Mouse (Mus musculus) forelimb bud, embryonic 11.5 days (tissue): Measurements from ENCODE around the gene Grtp1.

Experiments used
- DNase-seq: peaks from one replicate; pipeline ENCODE4 v3.0.0-alpha.2; 2012; ENCODE audit warnings: low read depth, low spot score

Grtp1 gene

DNA sequence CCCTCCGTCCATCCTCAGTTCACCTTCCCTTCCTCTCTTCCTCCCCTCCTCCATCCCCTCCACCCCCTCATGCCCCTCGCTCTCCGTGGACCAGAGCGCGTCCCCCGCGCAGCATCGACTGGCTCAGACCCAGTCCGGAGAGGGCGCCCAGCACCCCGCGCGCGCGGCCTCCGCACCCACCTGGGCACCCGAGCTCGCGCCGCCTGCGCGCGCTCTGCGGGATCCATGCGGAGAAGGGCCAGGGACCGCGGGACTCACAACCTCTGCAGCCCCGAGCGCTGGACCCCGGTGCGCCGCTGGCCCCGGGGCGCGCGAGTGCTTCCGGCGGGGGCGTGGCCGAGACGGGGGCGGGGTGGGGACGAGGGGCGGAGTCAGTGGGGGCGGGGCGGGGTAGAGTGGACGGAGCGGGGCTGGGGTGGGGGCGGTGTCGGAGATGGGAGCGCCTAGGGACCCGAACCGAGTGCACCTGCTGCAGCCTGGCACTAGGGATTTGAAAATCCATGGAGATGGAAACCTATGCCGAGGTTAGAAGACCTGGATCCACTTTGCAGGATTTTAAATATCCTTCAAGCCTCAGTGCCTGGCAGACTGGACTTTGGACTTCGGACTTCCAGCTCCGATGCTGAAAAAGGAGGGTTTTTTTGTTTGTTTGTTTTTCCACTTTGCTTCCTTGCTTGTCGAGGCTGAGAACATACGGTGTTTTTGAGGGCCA is at the start of gene Grtp1:
TSS of gene Grtp1 (minus strand) at position 320 of the 712 bp plus-strand sequence.
- no peak for DNase-seq

DNA sequence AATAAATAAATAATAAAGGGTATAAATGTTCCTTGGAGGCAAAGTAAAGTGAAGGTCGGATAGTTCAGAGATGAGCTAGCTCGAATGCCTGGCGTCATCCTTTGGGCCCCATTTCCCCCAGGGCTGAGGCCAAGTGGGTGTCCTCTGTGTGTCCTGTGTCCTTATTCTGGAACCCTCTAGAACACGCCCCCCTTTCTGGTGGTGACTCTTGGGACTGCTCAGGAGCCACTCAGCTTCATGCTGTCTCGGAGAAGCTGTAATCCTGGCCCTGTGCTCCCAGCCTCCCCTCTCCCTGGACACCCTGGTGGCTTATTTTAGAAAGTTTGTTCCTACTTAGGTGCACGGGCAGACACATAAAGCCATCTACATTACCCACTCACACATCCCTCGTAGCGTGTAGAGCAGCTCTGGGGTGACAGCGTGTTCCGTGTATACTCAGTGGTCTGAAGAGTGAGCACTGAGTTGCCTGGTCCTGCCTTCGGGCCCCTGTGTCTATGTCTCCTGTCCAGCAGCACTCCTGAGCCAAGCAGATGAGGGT is 44.0 kb upstream of the Grtp1 start:
- DNase-seq: no peak

DNA sequence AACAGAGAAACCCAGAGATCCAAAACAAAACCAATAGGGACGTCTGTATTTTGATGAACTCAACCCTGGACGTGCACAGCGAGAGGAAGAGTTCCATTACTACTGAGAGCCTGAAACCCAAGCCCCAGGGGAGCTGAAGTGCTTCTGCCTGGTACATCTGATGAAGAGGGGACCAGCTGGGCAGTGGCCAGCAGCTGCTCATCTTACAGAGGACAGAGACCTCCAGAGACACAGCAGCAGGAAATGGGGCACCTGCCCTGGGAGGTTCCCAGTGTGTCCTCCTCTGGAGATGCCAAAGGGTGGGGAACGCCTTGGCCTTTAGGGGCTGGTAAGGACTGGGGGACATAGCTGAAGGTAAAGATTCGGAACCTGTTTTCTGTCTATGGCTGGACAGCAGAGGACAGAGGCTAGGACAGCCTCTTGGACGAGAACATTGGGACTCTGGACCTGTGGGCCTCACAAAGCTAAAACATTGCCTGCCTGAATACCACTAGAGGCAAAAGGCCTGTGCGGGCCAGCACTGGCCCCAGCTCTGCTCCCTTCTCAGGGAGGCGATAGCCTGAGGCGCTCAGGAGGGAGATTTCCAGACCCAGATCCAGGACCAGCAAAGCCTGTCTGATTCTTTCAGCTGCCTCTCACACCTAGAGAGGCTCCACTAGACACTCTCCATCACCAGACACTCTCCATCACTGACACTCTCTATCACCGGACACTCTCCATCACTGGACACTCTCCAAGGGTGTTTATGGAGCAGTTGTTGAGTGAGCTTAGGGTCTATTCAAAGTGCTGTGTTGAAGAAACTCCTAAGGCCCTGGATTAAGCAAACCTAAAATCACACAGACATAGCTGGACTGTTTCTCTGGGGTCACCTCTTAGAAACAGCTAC is 42.8 kb upstream of the Grtp1 start:
- no peak for DNase-seq

DNA sequence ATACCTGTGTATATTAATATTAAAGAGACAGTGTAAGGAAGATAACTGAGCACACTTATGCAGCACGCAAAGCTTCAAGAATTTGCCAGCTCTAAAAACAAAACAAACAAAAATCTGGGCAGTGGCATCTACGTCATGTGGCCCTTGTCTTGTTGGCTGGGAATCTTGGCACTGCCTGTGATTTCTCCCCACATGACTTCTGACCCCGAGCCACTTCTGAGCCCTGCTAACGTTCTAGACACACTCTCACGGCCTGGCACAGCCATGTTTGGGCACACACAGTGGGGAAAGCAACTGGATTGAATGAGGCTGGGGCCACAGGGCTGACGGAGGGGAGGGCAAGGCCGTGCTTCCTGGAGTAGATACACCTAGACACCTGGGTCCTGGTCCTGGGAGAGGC is 40.3 kb upstream of the Grtp1 start:
- no peak for DNase-seq

DNA sequence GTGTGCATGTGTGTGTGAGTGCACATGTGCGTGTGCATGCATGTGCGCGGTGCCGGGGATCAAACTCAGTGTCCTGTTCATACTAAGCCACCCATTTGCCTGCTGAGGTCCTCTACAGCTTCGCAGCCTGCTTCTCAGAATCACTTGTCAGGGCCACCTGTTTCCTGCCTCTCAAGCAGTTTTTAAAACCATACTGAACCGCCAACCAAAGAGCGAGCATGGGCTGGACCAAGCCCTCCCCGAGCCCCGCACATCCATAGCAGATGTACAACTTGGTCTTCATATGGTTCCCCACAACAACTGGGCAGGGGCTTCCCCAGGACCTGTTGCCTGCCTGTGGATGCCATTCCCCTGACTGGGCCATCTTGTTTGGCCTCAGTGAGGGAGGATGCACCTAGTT is 39.6 kb upstream of the Grtp1 start:
- no peak for DNase-seq

DNA sequence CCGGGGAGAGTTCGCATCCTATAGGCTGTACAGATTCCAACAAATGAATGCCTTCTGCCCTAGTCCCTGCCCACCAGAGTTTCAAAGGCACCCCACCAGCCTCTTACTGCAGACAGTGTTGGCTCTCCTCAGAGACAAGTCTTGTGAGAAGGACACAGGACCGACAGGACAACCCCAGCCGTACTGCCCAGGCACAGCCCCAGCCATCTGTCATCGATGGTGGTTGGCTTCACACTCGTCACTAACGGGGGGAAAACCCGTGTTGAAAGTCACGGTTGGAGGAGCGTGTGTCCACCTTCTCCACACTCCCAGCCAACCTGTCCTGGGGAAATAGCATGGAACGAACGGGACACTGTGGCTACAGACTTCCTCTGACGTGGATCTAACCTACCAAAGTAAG is 34.4 kb upstream of the Grtp1 start:
- no peak for DNase-seq

DNA sequence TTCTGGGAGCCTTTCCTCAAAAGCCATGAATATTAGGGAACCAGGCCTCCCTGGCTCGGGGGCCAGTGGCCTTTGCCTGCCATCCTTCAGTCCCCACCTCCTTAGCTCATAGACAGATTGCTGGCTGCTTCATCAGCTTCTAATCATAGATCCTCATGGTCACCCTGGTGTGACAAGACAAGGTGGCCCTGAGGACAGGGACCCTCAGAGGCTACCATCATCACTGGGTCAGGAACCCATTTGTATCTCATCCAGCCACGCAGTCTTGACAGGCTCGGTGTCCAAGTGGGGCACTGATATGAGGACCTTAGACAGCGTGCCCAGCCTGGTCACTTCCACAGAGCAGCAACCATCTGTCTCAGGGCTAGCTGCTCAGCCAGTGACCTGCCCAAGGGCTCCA is 30.1 kb upstream of the Grtp1 start:
- no peak for DNase-seq

DNA sequence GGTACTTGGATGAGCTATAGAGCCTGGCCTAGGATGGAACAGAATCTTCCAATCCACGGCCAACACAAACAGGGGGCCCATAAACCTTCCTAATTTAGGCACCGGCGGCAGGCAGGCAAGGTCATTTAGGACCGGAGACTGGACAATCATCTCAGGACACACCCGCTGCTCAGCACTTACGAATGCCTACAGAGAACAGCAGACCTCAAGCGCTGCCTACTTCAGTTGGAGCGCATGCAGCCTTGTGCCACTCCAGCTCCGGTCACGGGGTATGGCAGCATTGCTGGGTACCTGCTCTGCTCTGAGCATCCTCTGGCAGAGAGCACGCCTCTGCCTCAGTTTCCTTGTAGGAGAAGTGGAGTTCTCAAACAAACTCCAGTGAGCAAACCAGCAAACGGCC is 29.4 kb upstream of the Grtp1 start:
- no peak for DNase-seq

DNA sequence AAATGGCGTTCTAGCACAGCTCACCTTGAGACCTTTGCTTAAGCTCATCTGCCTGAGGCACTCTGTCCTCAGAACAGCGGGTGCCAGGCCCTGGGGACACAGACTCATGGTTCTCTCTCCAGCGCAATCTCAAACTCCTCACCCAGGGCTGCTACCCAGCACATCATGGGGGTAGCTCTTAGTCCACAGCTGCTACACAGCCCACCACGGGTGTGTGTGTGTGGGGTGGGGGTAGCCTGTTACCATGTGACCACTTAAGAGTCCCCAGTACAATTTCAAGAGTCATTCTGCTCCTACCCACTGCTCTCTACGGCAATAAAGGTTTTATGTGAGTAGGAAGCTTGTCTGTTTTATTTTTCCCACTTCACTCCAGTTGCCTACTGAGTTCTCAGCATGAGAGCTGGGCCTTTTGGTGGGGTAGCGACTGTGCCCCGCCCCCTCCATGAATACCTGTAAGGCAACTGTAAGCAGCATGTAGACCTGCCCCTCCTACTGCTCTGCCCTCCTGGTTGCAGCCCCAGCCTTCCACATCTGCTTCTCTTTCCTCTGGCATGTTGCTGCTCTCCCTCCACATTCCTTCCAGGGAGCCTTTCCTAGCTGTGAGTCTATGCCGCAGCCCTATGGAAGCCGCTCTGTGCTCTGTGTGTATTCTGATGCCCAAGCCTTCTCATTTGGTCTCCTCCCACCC is 28.6 kb upstream of the Grtp1 start:
- peak; percentile 44 for DNase-seq

DNA sequence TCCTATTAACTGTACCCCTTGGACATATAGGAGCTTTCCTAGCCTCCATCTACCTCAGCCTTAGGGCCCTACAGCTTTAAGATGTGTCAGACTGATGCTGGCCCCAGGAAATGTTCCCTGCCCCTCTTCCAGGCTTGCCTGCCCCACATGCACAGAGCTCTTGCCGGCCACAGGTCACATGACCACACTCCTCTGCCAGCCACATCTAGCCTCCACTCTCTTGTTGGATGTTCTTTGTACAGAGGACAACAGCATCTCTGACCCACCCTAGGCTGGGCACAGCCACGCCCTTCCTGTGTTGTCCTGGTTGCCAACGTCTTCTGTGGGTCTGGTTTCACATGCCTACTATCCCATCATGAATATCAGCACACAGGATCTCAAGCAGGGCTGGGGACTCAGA is 26.8 kb upstream of the Grtp1 start:
- DNase-seq: no peak

DNA sequence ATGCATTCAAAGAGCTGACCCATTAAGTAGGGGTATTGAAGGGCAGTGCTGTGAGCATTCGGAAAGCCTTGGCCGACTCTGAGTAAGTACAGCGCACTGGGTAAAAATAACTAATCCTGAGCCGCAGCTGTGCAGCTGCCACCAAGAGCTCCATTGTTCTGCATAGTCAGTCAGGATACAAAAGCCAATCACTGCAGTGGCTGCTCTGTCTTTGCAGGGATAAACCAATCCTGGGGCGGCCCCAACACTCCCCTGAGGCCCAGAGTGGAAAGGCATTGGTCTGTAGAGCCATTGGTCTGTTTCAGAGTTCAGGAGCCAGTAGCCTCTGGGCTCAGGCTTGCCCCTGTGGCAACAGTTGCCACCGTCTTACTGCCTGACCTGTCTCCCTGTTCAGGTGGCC is 25.9 kb upstream of the Grtp1 start:
- DNase-seq: peak; percentile 16

DNA sequence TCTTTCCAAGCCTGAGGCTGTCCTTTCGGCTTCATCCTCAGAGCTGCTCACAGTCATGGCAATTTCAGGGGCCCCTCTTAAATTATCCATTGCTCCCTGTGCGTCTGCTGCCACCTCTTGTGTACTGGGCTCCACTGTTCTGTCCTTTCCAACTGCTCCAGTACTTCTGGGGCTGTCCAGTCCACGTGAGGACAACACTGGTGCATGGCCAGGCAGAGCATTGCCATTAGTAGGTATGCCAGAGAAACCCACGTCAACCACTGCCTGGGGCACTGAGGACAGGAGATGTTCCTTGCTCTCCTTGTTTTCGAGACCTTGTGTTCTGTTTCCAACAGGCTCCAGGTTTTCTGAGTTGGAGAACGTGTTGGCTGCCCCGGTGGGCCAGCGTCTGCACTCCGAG is 24.0 kb upstream of the Grtp1 start:
- no peak for DNase-seq

DNA sequence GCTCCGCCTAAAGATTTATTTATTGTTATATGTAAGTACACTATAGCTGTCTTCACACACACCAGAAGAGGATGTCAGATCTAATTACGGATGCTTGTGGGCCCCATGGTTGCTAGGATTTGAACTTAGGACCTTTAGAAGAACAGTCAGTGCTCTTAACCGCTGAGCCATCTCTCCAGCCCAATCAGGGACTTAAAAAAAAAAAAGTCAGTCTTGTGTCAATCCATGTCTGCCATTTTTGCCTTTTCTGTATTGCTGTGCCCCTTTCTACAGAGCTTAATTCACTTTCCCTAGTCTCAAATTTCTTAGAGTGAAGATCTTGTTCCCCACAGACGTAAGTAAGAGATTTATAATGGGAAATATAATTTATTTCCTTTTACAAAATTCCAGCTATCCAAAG is 18.0 kb upstream of the Grtp1 start:
- DNase-seq: no peak

DNA sequence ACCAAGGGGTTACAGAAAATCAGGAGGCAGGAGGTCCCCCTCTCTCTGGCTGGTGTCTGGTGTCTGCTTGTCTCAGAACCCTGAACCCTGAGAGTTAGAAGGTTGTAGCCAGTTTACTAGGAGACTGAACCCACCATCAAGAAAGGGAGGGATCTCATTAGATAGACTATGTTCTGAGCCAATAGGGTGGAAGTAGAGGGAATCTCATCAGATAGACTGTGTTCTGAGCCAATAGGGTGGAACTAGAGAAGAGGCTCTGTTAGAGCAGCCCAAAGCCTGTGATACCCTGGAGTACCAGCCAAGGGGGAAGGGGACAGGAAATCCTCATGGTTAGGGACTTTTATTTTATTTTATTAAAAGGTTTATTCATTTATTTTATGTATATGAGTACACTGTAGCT is 17.6 kb upstream of the Grtp1 start:
- no peak for DNase-seq

DNA sequence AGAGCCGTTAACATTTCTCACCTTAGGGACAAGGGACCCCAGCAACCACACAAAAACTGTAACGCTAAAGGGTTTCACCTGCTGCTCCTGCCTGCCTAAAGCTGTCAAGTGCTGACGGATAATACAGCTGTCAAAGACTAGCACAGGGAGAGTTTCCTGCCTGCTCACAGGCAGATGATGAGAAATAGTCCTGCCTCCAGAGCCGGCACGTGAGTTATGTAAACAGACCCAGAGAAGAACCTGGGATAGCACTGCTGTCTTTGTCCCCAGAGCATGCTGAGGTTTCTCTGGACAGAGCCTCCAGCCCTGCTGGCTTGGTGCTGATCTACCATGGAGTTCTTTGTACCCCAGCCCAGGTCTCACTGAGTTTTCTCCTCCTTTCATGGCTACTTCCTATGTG is 16.7 kb upstream of the Grtp1 start:
- no peak for DNase-seq

DNA sequence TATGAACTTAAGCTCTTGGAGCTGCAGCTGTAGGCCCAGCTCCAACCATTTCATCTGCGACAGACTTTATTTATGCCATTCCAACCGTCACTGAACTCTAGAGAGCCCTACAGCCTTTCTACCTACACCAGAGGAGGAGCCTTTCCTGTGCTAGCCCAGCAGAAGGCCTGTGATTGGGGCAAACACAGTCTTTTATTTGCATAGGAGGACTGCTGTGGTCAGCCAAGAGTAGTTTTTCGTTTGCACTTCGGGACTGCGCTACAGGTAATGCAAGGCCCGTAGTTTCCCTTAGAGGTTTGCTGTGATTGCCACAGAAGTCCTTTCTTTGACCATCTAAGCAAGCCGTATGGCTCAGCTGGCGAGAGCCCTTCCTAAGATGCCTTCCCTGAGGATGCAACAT is 16.0 kb upstream of the Grtp1 start:
- no peak for DNase-seq

DNA sequence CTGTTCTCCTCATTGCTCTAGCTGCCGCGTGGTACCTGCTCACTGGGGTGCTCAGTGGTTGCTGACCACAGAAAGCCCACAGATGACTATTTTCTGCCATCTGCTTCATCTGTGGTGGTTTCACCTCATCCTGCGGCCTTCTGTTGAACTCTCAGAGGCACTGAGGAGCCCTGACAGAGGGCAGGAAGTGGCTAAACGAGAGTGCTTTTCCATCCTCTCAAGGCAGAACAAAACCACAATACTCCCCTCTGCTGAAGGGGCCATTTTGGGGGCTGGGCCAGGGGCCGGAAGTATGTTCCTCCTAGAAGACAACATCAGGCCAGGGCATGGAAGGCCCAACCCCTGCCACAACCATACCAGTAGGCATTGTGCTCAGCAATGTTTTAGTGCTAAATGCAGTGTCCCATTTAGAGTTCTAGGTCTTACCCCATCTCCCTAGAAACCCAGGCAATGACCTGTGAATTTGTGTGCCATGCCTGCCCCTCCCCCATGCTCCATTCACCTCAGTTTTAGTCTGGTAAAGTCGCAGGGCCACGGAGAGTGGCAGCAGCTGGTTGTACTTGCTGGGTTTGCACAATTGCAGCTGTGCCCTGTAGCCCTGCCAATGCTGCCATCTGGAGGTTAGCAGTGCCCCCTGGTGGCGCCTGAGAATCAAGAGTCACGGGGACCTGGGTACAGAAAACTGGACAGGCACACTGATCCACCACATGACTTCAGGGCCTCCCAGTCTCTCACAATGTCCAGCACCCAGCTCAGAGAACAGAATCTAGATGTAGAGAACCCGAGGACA is 13.3 kb upstream of the Grtp1 start:
- peak; percentile 82 for DNase-seq

DNA sequence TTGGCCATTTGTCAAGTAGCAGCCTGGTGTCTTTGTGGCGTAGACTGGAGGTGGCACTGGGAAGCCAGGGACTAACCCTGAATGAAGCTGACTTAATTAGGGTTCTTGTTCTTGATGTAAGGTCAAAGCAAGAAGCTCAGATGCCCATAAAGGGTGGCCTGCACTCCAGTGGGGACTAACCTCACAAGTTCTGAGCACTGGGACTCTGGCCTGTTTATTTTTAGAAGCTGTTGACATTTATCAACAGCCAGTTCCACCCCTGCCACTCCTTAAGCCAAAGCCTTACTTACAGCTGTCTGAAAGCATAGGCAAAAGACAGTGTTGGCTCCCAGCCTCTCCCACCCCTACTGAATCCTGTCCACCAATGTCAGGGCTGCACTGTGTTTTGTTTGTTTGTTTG is 9.3 kb upstream of the Grtp1 start:
- no peak for DNase-seq

DNA sequence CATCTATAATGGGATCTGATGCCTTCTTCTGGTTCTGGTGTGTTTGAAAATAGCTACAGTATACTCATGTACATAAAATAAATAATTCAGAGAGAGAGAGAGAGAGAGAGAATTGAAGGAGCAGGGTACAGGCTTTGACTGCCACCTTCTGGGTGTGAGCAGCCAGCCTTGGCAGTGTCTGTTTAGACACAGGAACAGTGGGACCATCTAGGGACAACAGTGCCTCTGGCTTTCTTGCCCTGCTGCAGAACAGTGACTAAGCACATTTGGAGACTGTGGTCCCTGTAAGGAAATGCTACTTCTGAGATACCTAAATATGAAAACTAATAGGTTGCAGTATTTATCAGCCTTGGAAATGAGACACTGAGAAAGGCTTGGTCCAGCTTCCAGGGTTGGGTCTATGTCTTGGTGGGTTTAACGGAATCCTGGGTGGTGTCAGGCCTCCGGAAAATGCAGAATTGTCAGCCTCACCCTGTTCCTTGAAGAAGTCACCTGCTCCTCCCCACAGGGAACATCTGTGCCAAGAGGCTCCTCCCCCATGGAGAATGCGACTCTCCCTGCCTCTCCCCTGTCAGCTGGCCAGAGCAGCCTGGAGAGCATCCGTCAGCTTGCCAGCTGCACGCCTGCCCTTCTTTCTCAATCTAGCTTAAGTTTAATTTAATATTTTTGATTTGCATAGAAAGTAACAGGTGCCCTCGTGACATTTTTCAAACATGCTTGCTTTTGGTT is 8.4 kb upstream of the Grtp1 start:
- no peak for DNase-seq

DNA sequence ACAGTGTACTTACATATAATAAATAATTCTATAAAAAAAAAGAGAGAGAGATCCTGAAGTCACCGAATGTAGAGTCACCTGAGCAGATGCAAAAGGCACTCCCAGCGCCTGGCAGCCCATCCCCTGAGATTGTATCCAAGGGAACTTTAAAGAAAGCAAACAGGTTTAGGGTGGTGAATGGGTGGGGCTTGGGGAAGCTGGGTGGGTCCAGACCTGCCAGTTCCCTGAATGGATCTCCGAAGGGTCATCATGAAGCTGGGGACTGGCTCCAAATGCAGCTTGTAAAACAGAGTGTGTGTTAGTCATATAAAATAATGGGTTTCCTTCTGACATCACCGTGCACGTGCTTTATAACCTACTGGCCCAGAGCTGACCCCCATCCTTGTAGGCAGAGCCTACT is 5.9 kb upstream of the Grtp1 start:
- DNase-seq: no peak

DNA sequence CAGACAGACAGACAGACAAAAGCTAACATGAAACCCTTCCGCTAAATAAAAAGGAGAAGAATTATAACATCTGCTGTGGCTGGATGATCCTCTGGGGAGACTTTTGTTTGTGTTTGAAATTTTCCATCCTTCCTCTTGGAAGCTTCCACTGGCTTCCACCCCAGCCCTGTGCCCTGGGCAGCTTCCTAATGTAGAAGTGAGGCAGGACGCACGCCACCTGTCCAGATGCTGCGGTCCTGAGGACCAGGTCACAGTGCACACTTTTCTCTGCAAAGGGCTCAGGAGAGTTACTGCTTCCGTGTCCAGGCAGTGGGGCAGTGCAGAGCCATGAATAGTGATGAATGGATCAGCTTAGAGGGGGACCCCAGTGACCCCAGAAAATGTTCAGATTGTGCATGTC is 4.9 kb upstream of the Grtp1 start:
- DNase-seq: no peak
